Mouse (Mus musculus): Measurements from ENCODE around the gene Cdc34b. TPM values are rescaled to one million over a fixed set of nuclear protein-coding genes. Genes with fewer than 3 reads are reported as not detected.

Cdc34b gene
- polyA plus RNA-seq, 1 experiment from 2014 or later, result not detected

- Histone ChIP-seq H3K4me1 (no peaks in the 10 kb centered on the region), H3K9ac (no peak overlapping the region), H3K27ac (replicated peaks) (no peak overlapping the region), H3K36me3 (no peaks in the 10 kb centered on the region), H3K4me3 (replicated peaks) (no peak overlapping the region), H3K4me2 (replicated peaks) (no peak overlapping the region), H3K9me3 (replicated peaks) (no peaks in the 10 kb centered on the region), H3K27me3 (no peaks in the 10 kb centered on the region)
- 56% methylated on average over 2 of the region's 2 CpGs for WGBS
- ATAC-seq (ENCODE audit: insufficient number of reproducible peaks, low FRiP score, low TSS enrichment, low read depth), result no peak
Observed at GRCm38 (mm10) chr11:94752946-94753713, 11.5 kb downstream of the Cdc34b start.

GRCm38 (mm10) chr11:94759916-94760315 lies 18.3 kb downstream of the Cdc34b start:
- 72% methylated on average over 6 of the region's 6 CpGs for WGBS
- Histone ChIP-seq H3K4me1 (no peaks in the 10 kb centered on the region), H3K4me2 (replicated peaks) (no peak overlapping the region), H3K4me3 (replicated peaks) (no peak overlapping the region), H3K27me3 (no peaks in the 10 kb centered on the region), H3K9ac (no peak overlapping the region), H3K36me3 (no peaks in the 10 kb centered on the region), H3K27ac (replicated peaks) (no peak overlapping the region), H3K9me3 (replicated peaks) (no peaks in the 10 kb centered on the region)
- no peak for ATAC-seq (ENCODE audit: insufficient number of reproducible peaks, low FRiP score, low TSS enrichment, low read depth)

GRCm38 (mm10) chr11:94760364-94760763 lies 18.8 kb downstream of the Cdc34b start:
- no peaks in the 10 kb centered on the region for H3K4me1 ChIP-seq
- H3K9ac ChIP-seq, result no peak overlapping the region
- H3K4me3 ChIP-seq (replicated peaks), result no peak overlapping the region
- H3K9me3 ChIP-seq (replicated peaks), result no peaks in the 10 kb centered on the region
- no peaks in the 10 kb centered on the region for H3K36me3 ChIP-seq
- no peak overlapping the region for H3K27ac ChIP-seq (replicated peaks)
- 69% methylated on average over 3 of the region's 3 CpGs for WGBS
- ATAC-seq (ENCODE audit: insufficient number of reproducible peaks, low FRiP score, low TSS enrichment, low read depth), result no peak
- H3K27me3 ChIP-seq, result no peaks in the 10 kb centered on the region
- no peak overlapping the region for H3K4me2 ChIP-seq (replicated peaks)

GRCm38 (mm10) chr11:94760799-94761198 lies 19.2 kb downstream of the Cdc34b start:
- 68% methylated on average over 7 of the region's 7 CpGs for WGBS
- no peak overlapping the region for H3K4me3 ChIP-seq (replicated peaks)
- H3K9me3 ChIP-seq (replicated peaks), result no peaks in the 10 kb centered on the region
- no peak overlapping the region for H3K27ac ChIP-seq (replicated peaks)
- no peak overlapping the region for H3K4me2 ChIP-seq (replicated peaks)
- no peak for ATAC-seq (ENCODE audit: insufficient number of reproducible peaks, low FRiP score, low TSS enrichment, low read depth)
- no peak overlapping the region for H3K9ac ChIP-seq
- H3K27me3 ChIP-seq, result no peaks in the 10 kb centered on the region
- H3K4me1 ChIP-seq, result no peaks in the 10 kb centered on the region
- H3K36me3 ChIP-seq, result no peaks in the 10 kb centered on the region

- Histone ChIP-seq H3K4me3 (replicated peaks) (no peak overlapping the region), H3K27me3 (no peaks in the 10 kb centered on the region), H3K4me1 (no peaks in the 10 kb centered on the region), H3K4me2 (replicated peaks) (no peak overlapping the region), H3K9ac (no peak overlapping the region), H3K36me3 (no peaks in the 10 kb centered on the region), H3K27ac (replicated peaks) (no peak overlapping the region), H3K9me3 (replicated peaks) (no peaks in the 10 kb centered on the region)
- WGBS, result 72% methylated on average over 1 of the region's 1 CpGs
- no peak for ATAC-seq (ENCODE audit: insufficient number of reproducible peaks, low FRiP score, low TSS enrichment, low read depth)
Observed at GRCm38 (mm10) chr11:94762281-94762680, 20.7 kb downstream of the Cdc34b start.

GRCm38 (mm10) chr11:94762775-94763174 lies 21.2 kb downstream of the Cdc34b start:
- 33% methylated on average over 6 of the region's 6 CpGs for WGBS
- H3K9me3 ChIP-seq (replicated peaks), result no peaks in the 10 kb centered on the region
- no peak overlapping the region for H3K27ac ChIP-seq (replicated peaks)
- H3K27me3 ChIP-seq, result no peaks in the 10 kb centered on the region
- no peak for ATAC-seq (ENCODE audit: insufficient number of reproducible peaks, low FRiP score, low TSS enrichment, low read depth)
- no peak overlapping the region for H3K4me3 ChIP-seq (replicated peaks)
- H3K36me3 ChIP-seq, result no peaks in the 10 kb centered on the region
- no peaks in the 10 kb centered on the region for H3K4me1 ChIP-seq
- no peak overlapping the region for H3K4me2 ChIP-seq (replicated peaks)
- H3K9ac ChIP-seq, result no peak overlapping the region

- Histone ChIP-seq H3K27ac (replicated peaks) (no peak overlapping the region), H3K36me3 (no peaks in the 10 kb centered on the region), H3K4me3 (replicated peaks) (no peak overlapping the region), H3K4me2 (replicated peaks) (no peak overlapping the region), H3K9me3 (replicated peaks) (no peaks in the 10 kb centered on the region), H3K27me3 (no peaks in the 10 kb centered on the region), H3K4me1 (no peaks in the 10 kb centered on the region), H3K9ac (no peak overlapping the region)
- 93% methylated on average over 2 of the region's 2 CpGs for WGBS
- no peak for ATAC-seq (ENCODE audit: insufficient number of reproducible peaks, low FRiP score, low TSS enrichment, low read depth)
Observed at GRCm38 (mm10) chr11:94767241-94767640, 25.7 kb downstream of the Cdc34b start.

- no peaks in the 10 kb centered on the region for H3K4me1 ChIP-seq
- no peaks in the 10 kb centered on the region for H3K27me3 ChIP-seq
- no peak overlapping the region for H3K4me2 ChIP-seq (replicated peaks)
- H3K27ac ChIP-seq (replicated peaks), result no peak overlapping the region
- no peak overlapping the region for H3K4me3 ChIP-seq (replicated peaks)
- H3K9ac ChIP-seq, result no peak overlapping the region
- no peaks in the 10 kb centered on the region for H3K9me3 ChIP-seq (replicated peaks)
- WGBS, result 60% methylated on average over 3 of the region's 3 CpGs
- H3K36me3 ChIP-seq, result no peaks in the 10 kb centered on the region
- no peak for ATAC-seq (ENCODE audit: insufficient number of reproducible peaks, low FRiP score, low TSS enrichment, low read depth)
Observed at GRCm38 (mm10) chr11:94772363-94773055, 30.9 kb downstream of the Cdc34b start.

GRCm38 (mm10) chr11:94773851-94774250 lies 32.3 kb downstream of the Cdc34b start:
- Histone ChIP-seq H3K4me1 (no peaks in the 10 kb centered on the region), H3K27ac (replicated peaks) (no peak overlapping the region), H3K4me2 (replicated peaks) (no peak overlapping the region), H3K36me3 (no peaks in the 10 kb centered on the region), H3K4me3 (replicated peaks) (no peak overlapping the region), H3K27me3 (no peaks in the 10 kb centered on the region), H3K9ac (no peak overlapping the region), H3K9me3 (replicated peaks) (no peaks in the 10 kb centered on the region)
- no peak for ATAC-seq (ENCODE audit: insufficient number of reproducible peaks, low FRiP score, low TSS enrichment, low read depth)
- 85% methylated on average over 1 of the region's 1 CpGs for WGBS

GRCm38 (mm10) chr11:94774887-94775497 lies 33.4 kb downstream of the Cdc34b start:
- ATAC-seq (ENCODE audit: insufficient number of reproducible peaks, low FRiP score, low TSS enrichment, low read depth), result no peak
- Histone ChIP-seq H3K27me3 (no peaks in the 10 kb centered on the region), H3K4me2 (replicated peaks) (no peak overlapping the region), H3K27ac (replicated peaks) (no peak overlapping the region), H3K36me3 (no peaks in the 10 kb centered on the region), H3K4me3 (replicated peaks) (no peak overlapping the region), H3K9me3 (replicated peaks) (no peaks in the 10 kb centered on the region), H3K9ac (no peak overlapping the region), H3K4me1 (no peaks in the 10 kb centered on the region)
- 85% methylated on average over 5 of the region's 5 CpGs for WGBS

GRCm38 (mm10) chr11:94782603-94783002 lies 41.0 kb downstream of the Cdc34b start, which contains the start of gene Tmem92:
Gene Tmem92, minus strand, starts transcription at chr11:94782703.
- H3K27me3 ChIP-seq, result no peaks in the 10 kb centered on the region
- no peak within 1 kb of the TSS for H3K27ac ChIP-seq (replicated peaks)
- H3K4me3 ChIP-seq (replicated peaks), result no peak within 1 kb of the TSS
- H3K4me2 ChIP-seq (replicated peaks), result no peak within 1 kb of the TSS
- no peaks in the 10 kb centered on the region for H3K4me1 ChIP-seq
- no peaks in the 10 kb centered on the region for H3K36me3 ChIP-seq
- no peaks in the 10 kb centered on the region for H3K9me3 ChIP-seq (replicated peaks)
- ATAC-seq (ENCODE audit: insufficient number of reproducible peaks, low FRiP score, low TSS enrichment, low read depth), result no peak
- H3K9ac ChIP-seq, result no peak within 1 kb of the TSS
